Mouse (Mus musculus) MEL (cell line): ENCODE data around the gene Znrf1. TPM values are rescaled to one million over a fixed set of nuclear protein-coding genes. Genes with fewer than 3 reads are reported as not detected.

Experiments used
- DNase-seq: peaks from one replicate; pipeline ENCODE4 v3.0.0; 2011; ENCODE audit warnings: low read depth, low spot score
- H3K27ac ChIP-seq: 2 replicates; pipeline ENCODE4 v1.5.1; 2012; ENCODE audit warnings: low read depth, mild to moderate bottlenecking, control low read depth, low read length, moderate library complexity; ENCODE audit not compliant: control insufficient read depth
- H3K27me3 ChIP-seq, 2 experiments: fragments of 150-350 bp in 1 of 2; sonication (generic) in 1 of 2; 2 replicates each; pipeline ENCODE4 v1.6.1; 2012; ENCODE audit warnings: low read length in 2 of 2, mild to moderate bottlenecking in 2 of 2, improper control_type of control experiment in 1 of 2, moderate library complexity in 1 of 2; ENCODE audit not compliant: insufficient read depth in 2 of 2, control insufficient read depth in 1 of 2
- H3K36me3 ChIP-seq, 2 experiments: 2 replicates each; pipeline ENCODE4 v1.6.1; 2012 to 2014; ENCODE audit warnings: low read length in 2 of 2, improper control_type of control experiment in 1 of 2, inconsistent platforms in 1 of 2, mild to moderate bottlenecking in 1 of 2; ENCODE audit not compliant: insufficient read depth in 2 of 2, control insufficient read depth in 1 of 2
- H3K4me1 ChIP-seq, 2 experiments: fragments of 150-350 bp in 1 of 2; sonication (generic) in 1 of 2; 2 replicates each; pipeline ENCODE4 v1.6.1; 2012; ENCODE audit warnings: low read length in 2 of 2, improper control_type of control experiment in 1 of 2, mild to moderate bottlenecking in 1 of 2; ENCODE audit not compliant: insufficient read depth in 2 of 2, control insufficient read depth in 1 of 2
- H3K4me3 ChIP-seq, 2 experiments: fragments of 150-350 bp in 1 of 2; sonication (generic) in 1 of 2; 2 replicates each; pipeline ENCODE4 v1.5.1; 2012; ENCODE audit warnings: low read depth in 2 of 2, low read length in 2 of 2, mild to moderate bottlenecking in 2 of 2, moderate library complexity in 2 of 2, control low read depth in 1 of 2, improper control_type of control experiment in 1 of 2; ENCODE audit not compliant: control insufficient read depth in 1 of 2, insufficient read depth in 1 of 2
- H3K79me2 ChIP-seq: 2 replicates; pipeline ENCODE4 v1.6.1; 2012; ENCODE audit warnings: mild to moderate bottlenecking, low read length, moderate library complexity; ENCODE audit not compliant: control insufficient read depth, poor library complexity, insufficient read depth
- H3K9ac ChIP-seq: 2 replicates; pipeline ENCODE4 v1.6.1; 2012; ENCODE audit warnings: low read depth, mild to moderate bottlenecking, control low read depth, low read length, moderate library complexity; ENCODE audit not compliant: control insufficient read depth, poor library complexity, severe bottlenecking
- H3K9me3 ChIP-seq: fragments of 150-350 bp; sonication (generic); replicated peaks from 2 replicates; pipeline ENCODE4 v1.6.1; 2012; ENCODE audit warnings: mild to moderate bottlenecking, low read length, improper control_type of control experiment, moderate library complexity; ENCODE audit not compliant: insufficient read depth
- BHLHE40 ChIP-seq: IDR thresholded peaks from 2 replicates; pipeline ENCODE4 v1.6.1; 2012; ENCODE audit warnings: low read depth, mild to moderate bottlenecking, inconsistent platforms, low read length, improper control_type of control experiment, borderline replicate concordance
- CHD1 ChIP-seq: IDR thresholded peaks from 2 replicates; pipeline ENCODE4 v1.6.1; 2012; ENCODE audit warnings: low read depth, mild to moderate bottlenecking, inconsistent platforms, low read length, improper control_type of control experiment
- CTCF ChIP-seq, 3 experiments: IDR thresholded peaks in 2 of 3; conservative IDR thresholded peaks in 1 of 3; 2 replicates each; pipeline ENCODE4 v1.5.1; 2011 to 2012; ENCODE audit warnings: low read length in 3 of 3, low read depth in 2 of 3, mild to moderate bottlenecking in 2 of 3, improper control_type of control experiment in 1 of 3, inconsistent platforms in 1 of 3, mixed read lengths in 1 of 3, moderate library complexity in 1 of 3; ENCODE audit not compliant: control insufficient read depth in 1 of 3, insufficient read depth in 1 of 3, poor library complexity in 1 of 3, severe bottlenecking in 1 of 3
- ELF1 ChIP-seq: IDR thresholded peaks from 2 replicates; pipeline ENCODE4 v1.6.1; 2014; ENCODE audit warnings: low read depth, mild to moderate bottlenecking, inconsistent platforms, low read length, improper control_type of control experiment, moderate library complexity
- EP300 ChIP-seq, 2 experiments: IDR thresholded peaks; 2 replicates each; pipeline ENCODE4 v1.6.1; 2011; ENCODE audit warnings: improper control_type of control experiment in 2 of 2, low read length in 2 of 2, low read depth in 1 of 2, mild to moderate bottlenecking in 1 of 2
- ETS1 ChIP-seq: IDR thresholded peaks from 2 replicates; pipeline ENCODE4 v1.6.1; 2012; ENCODE audit warnings: low read depth, mild to moderate bottlenecking, inconsistent platforms, low read length, improper control_type of control experiment, moderate library complexity
- GATA1 ChIP-seq: IDR thresholded peaks from 2 replicates; pipeline ENCODE4 v1.6.1; 2011; ENCODE audit warnings: low read depth, low read length, improper control_type of control experiment
- HCFC1 ChIP-seq: IDR thresholded peaks from 2 replicates; pipeline ENCODE4 v1.6.1; 2012; ENCODE audit warnings: low read depth, mild to moderate bottlenecking, inconsistent platforms, low read length, improper control_type of control experiment, moderate library complexity
- JUND ChIP-seq: IDR thresholded peaks from 2 replicates; pipeline ENCODE4 v1.6.1; 2011; ENCODE audit warnings: low read depth, mild to moderate bottlenecking, improper control_type of control experiment, low read length
- MAFK ChIP-seq: IDR thresholded peaks from 2 replicates; pipeline ENCODE4 v1.6.1; 2011; ENCODE audit warnings: low read depth, mild to moderate bottlenecking, low read length, improper control_type of control experiment, borderline replicate concordance
- MAX ChIP-seq: IDR thresholded peaks from 2 replicates; pipeline ENCODE4 v1.6.1; 2011; ENCODE audit warnings: low read length, improper control_type of control experiment
- MAZ ChIP-seq: IDR thresholded peaks from 2 replicates; pipeline ENCODE4 v1.6.1; 2012; ENCODE audit warnings: low read depth, mild to moderate bottlenecking, inconsistent platforms, low read length, improper control_type of control experiment
- MEF2A ChIP-seq: IDR thresholded peaks from 2 replicates; pipeline ENCODE4 v1.6.1; 2014; ENCODE audit warnings: low read depth, mild to moderate bottlenecking, inconsistent platforms, low read length, improper control_type of control experiment; ENCODE audit not compliant: poor library complexity, insufficient replicate concordance, severe bottlenecking; ENCODE audit errors: extremely low read depth
- MYB ChIP-seq: IDR thresholded peaks from 2 replicates; pipeline ENCODE4 v1.6.1; 2011; ENCODE audit warnings: mild to moderate bottlenecking, low read depth, low read length, improper control_type of control experiment
- MYC ChIP-seq: IDR thresholded peaks from 2 replicates; pipeline ENCODE4 v1.6.1; 2011; ENCODE audit warnings: low read depth, mild to moderate bottlenecking, low read length, improper control_type of control experiment, moderate library complexity
- NELFE ChIP-seq: IDR thresholded peaks from 2 replicates; pipeline ENCODE4 v1.6.1; 2011; ENCODE audit warnings: low read depth, low read length, improper control_type of control experiment
- POLR2A ChIP-seq, 2 experiments: IDR thresholded peaks; 2 replicates each; pipeline ENCODE4 v1.6.1; 2011 to 2012; ENCODE audit warnings: low read length in 2 of 2, mild to moderate bottlenecking in 2 of 2, control low read depth in 1 of 2, improper control_type of control experiment in 1 of 2, low read depth in 1 of 2, moderate library complexity in 1 of 2; ENCODE audit not compliant: control insufficient read depth in 1 of 2, insufficient read depth in 1 of 2, poor library complexity in 1 of 2
- POLR2AphosphoS2 ChIP-seq: IDR thresholded peaks from 2 replicates; pipeline ENCODE4 v1.6.1; 2011; ENCODE audit warnings: low read length, improper control_type of control experiment
- RAD21 ChIP-seq: IDR thresholded peaks from 2 replicates; pipeline ENCODE4 v1.6.1; 2011; ENCODE audit warnings: mild to moderate bottlenecking, low read depth, low read length, improper control_type of control experiment
- RCOR1 ChIP-seq: IDR thresholded peaks from 2 replicates; pipeline ENCODE4 v1.6.1; 2012; ENCODE audit warnings: low read depth, mild to moderate bottlenecking, inconsistent platforms, low read length, improper control_type of control experiment
- SIN3A ChIP-seq: IDR thresholded peaks from 2 replicates; pipeline ENCODE4 v1.6.1; 2012; ENCODE audit warnings: low read length, improper control_type of control experiment, inconsistent platforms
- TAL1 ChIP-seq: IDR thresholded peaks from 2 replicates; pipeline ENCODE4 v1.6.1; 2012; ENCODE audit warnings: mild to moderate bottlenecking, inconsistent platforms, low read length, moderate library complexity, mixed read lengths
- TBP ChIP-seq: IDR thresholded peaks from 2 replicates; pipeline ENCODE4 v1.8.0; 2011; ENCODE audit warnings: low read depth, low read length, improper control_type of control experiment
- TCF12 ChIP-seq: IDR thresholded peaks from 2 replicates; pipeline ENCODE4 v1.6.1; 2014; ENCODE audit warnings: low read depth, mild to moderate bottlenecking, inconsistent platforms, low read length, improper control_type of control experiment, moderate library complexity
- UBTF ChIP-seq: IDR thresholded peaks from 2 replicates; pipeline ENCODE4 v1.6.1; 2012; ENCODE audit warnings: low read depth, mild to moderate bottlenecking, inconsistent platforms, low read length, improper control_type of control experiment, moderate library complexity, borderline replicate concordance; ENCODE audit not compliant: insufficient read depth
- USF1 ChIP-seq: IDR thresholded peaks from 2 replicates; pipeline ENCODE4 v1.6.1; 2014; ENCODE audit warnings: low read depth, mild to moderate bottlenecking, inconsistent platforms, low read length, improper control_type of control experiment, moderate library complexity
- USF2 ChIP-seq, 2 experiments: IDR thresholded peaks; 2 replicates each; pipeline ENCODE4 v1.6.1; 2011 to 2012; ENCODE audit warnings: improper control_type of control experiment in 2 of 2, low read length in 2 of 2, borderline replicate concordance in 1 of 2, inconsistent platforms in 1 of 2, low read depth in 1 of 2, mild to moderate bottlenecking in 1 of 2; ENCODE audit not compliant: insufficient read depth in 1 of 2
- ZC3H11A ChIP-seq: IDR thresholded peaks from 2 replicates; pipeline ENCODE4 v1.6.1; 2012; ENCODE audit warnings: low read depth, mild to moderate bottlenecking, inconsistent platforms, low read length, improper control_type of control experiment
- ZKSCAN1 ChIP-seq: IDR thresholded peaks from 2 replicates; pipeline ENCODE4 v1.6.1; 2012; ENCODE audit warnings: low read depth, mild to moderate bottlenecking, inconsistent platforms, low read length, improper control_type of control experiment, moderate library complexity
- ZMIZ1 ChIP-seq: IDR thresholded peaks from 2 replicates; pipeline ENCODE4 v1.6.1; 2012; ENCODE audit warnings: low read depth, mild to moderate bottlenecking, inconsistent platforms, low read length, improper control_type of control experiment, moderate library complexity
- ZNF384 ChIP-seq: IDR thresholded peaks from 2 replicates; pipeline ENCODE4 v1.6.1; 2012; ENCODE audit warnings: low read depth, mild to moderate bottlenecking, inconsistent platforms, low read length, improper control_type of control experiment
- polyA plus RNA-seq, 2 experiments: library from polyadenylated mRNA; stranded (reverse) in 1 of 2; unstranded in 1 of 2; fragments of >175 nt in 1 of 2; fragments of >200 nt in 1 of 2; gene quantifications; 2 replicates each; pipeline versions ENCODE4 v1.2.1 to v1.2.4; 2012; ENCODE audit warnings: low replicate concordance in 2 of 2, low read depth in 1 of 2; ENCODE audit not compliant: insufficient read length in 2 of 2, insufficient read depth in 1 of 2, missing spikeins in 1 of 2
- total RNA-seq: library from RNA; depleted of rRNA; stranded (reverse); fragments of 300-350 nt; gene quantifications from 2 replicates; pipeline ENCODE4 v1.2.3, GENCODE M21; 2012

The Znrf1 gene
- total and polyA plus RNA-seq, 3 experiments = 18.4 to 36.0 TPM; not detected in 1

GRCm38 (mm10) chr8:111641064-111641463 is 105.2 kb downstream of the Znrf1 start:
- TF ChIP-seq CTCF (IDR thresholded peaks at IDR 0.05 in 2 of 3, conservative IDR thresholded peaks at IDR 0.05 in 1 of 3; ENCODE audit: control insufficient read depth in 1 of 3, insufficient read depth in 1 of 3, low read depth in 2 of 3, low read length in 3 of 3, poor library complexity in 1 of 3, severe bottlenecking in 1 of 3) (no peak), ZC3H11A (no peak), USF1 (no peak), MYB (no peak), ETS1 (no peak), HCFC1 (no peak), ELF1 (no peak), MAFK (no peak), ZNF384 (no peak), POLR2AphosphoS2 (no peak), TAL1 (no peak), RAD21 (no peak), NELFE (no peak)
- H3K79me2 ChIP-seq = peaks cover 9% of the 10 kb centered on the region
- DNase-seq = no peak

DNA sequence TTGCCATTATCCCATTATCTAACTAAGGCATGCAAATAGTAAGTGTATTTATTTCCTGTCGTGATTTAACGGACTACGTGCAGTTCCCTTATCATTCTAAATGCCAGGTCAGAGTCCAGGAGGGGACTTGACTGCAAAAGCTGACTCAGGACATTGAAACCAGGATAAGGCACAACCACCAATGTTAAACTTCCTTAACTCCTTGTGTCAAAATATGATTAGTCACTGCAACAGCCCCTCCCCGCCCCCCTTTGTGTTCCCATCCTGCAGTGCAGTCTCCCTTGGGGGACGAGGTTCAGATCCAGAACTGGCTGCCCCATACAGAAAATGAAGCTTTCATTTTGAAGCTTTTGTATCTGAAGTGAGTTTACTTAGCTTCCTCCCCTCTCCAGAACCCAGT is 106.6 kb downstream of the Znrf1 start:
- peaks cover 16% of the 10 kb centered on the region for H3K79me2 ChIP-seq
- peak; percentile 88 for DNase-seq
- H3K27ac ChIP-seq = peak overlapping the region; percentile 98
- peaks cover 0 to 11% of the 10 kb centered on the region in 2 experiments; a peak in 2 of 4 replicates for H3K36me3 ChIP-seq
- no peaks in the 10 kb centered on the region for H3K27me3 ChIP-seq
- peaks cover 2 to 19% of the 10 kb centered on the region in 2 experiments; a peak in 2 of 4 replicates for H3K4me1 ChIP-seq
- H3K4me3 ChIP-seq = peak overlapping the region; percentile 58 to 92
- no peaks in the 10 kb centered on the region for H3K9me3 ChIP-seq
- H3K9ac ChIP-seq = peak overlapping the region; percentile 69
- TF ChIP-seq ZMIZ1 = no peak
- TF ChIP-seq MYB = peak; percentile 92
- no peak for TF ChIP-seq UBTF
- TF ChIP-seq BHLHE40 = peak; percentile 66
- TF ChIP-seq MYC = peak; percentile 67; the same call in 1 of the 2 replicates
- TF ChIP-seq TBP = no peak
- TF ChIP-seq ZC3H11A = no peak
- TF ChIP-seq RCOR1 = peak; percentile 98
- TF ChIP-seq MEF2A = no peak
- TF ChIP-seq JUND = no peak
- TF ChIP-seq EP300 (IDR thresholded peaks at IDR 0.05; ENCODE audit: low read depth in 1 of 2, low read length in 2 of 2) = peak; percentile 92 to 97
- peak; percentile 32 for TF ChIP-seq MAZ
- TF ChIP-seq TAL1 = peak; percentile 66
- no peak for TF ChIP-seq ZKSCAN1
- no peak for TF ChIP-seq RAD21
- TF ChIP-seq CHD1 = no peak
- TF ChIP-seq NELFE = no peak; the same call in 1 of the 2 replicates
- peak; percentile 89 for TF ChIP-seq GATA1
- no peak for TF ChIP-seq POLR2A (IDR thresholded peaks at IDR 0.05; ENCODE audit: control insufficient read depth in 1 of 2, insufficient read depth in 1 of 2, low read depth in 1 of 2, low read length in 2 of 2, poor library complexity in 1 of 2)
- no peak for TF ChIP-seq USF2 (IDR thresholded peaks at IDR 0.05; ENCODE audit: borderline replicate concordance in 1 of 2, insufficient read depth in 1 of 2, low read depth in 1 of 2, low read length in 2 of 2)
- peak; percentile 47 for TF ChIP-seq ELF1
- TF ChIP-seq MAX = 0 out of 2 replicates have a peak, but pooled peaks have one; percentile 53
- peak; percentile 89 for TF ChIP-seq TCF12
- peak; percentile 95 for TF ChIP-seq MAFK
- peak; percentile 76 for TF ChIP-seq SIN3A

More at GRCm38 (mm10) chr8:111641064-111641463, 105.2 kb downstream of the Znrf1 start:
- peaks cover 0 to 11% of the 10 kb centered on the region in 2 experiments; a peak in 2 of 4 replicates for H3K36me3 ChIP-seq
- H3K27me3 ChIP-seq = no peaks in the 10 kb centered on the region
- H3K9me3 ChIP-seq = no peaks in the 10 kb centered on the region
- no peak overlapping the region for H3K9ac ChIP-seq
- no peak overlapping the region for H3K4me3 ChIP-seq
- peaks cover 2 to 19% of the 10 kb centered on the region in 2 experiments; a peak in 2 of 4 replicates for H3K4me1 ChIP-seq
- no peak overlapping the region for H3K27ac ChIP-seq
